ENCODE assay signal across 8 mouse cellular contexts in genomic region chr9:43105664-43106361, GRCm38 (mm10). TPM values are rescaled to one million over a fixed set of nuclear protein-coding genes. Genes with fewer than 3 reads are reported as not detected.
A peak's percentile ranks its signal among the peaks of the same experiment; 100 is the strongest.
DNase-seq lines count a peak whose midpoint lies in the region; ATAC-seq and TF ChIP-seq lines count a peak whose summit lies in the region.

No protein-coding gene starts in this region.

- no peaks in the 10 kb centered on the region for H3K9me3 ChIP-seq in E14TG2a.4 (ENCODE audit: low read length)
- H3K9me3 ChIP-seq in forebrain, embryonic 12.5 days = no peaks in the 10 kb centered on the region
- H3K9me3 ChIP-seq in heart, embryonic 16.5 days (replicated peaks; ENCODE audit: control insufficient read depth, low read length) = no peaks in the 10 kb centered on the region
- H3K9me3 ChIP-seq in liver, embryonic 14.5 days (ENCODE audit: control insufficient read depth, low read length) = no peaks in the 10 kb centered on the region
- no peaks in the 10 kb centered on the region for H3K9me3 ChIP-seq in neural tube, embryonic 13.5 days

- H3K27ac ChIP-seq in forebrain, embryonic 12.5 days = peak overlapping the region; percentile 91
- H3K27ac ChIP-seq in heart, embryonic 16.5 days (ENCODE audit: low read length) = peak overlapping the region; percentile 97
- H3K27ac ChIP-seq in liver, embryonic 14.5 days = peak overlapping the region; percentile 80
- peak overlapping the region; percentile 91 for H3K27ac ChIP-seq in neural tube, embryonic 13.5 days (replicated peaks)

- peak overlapping the region; percentile 86 for H3K9ac ChIP-seq in forebrain, embryonic 12.5 days
- peak overlapping the region; percentile 95 for H3K9ac ChIP-seq in heart, embryonic 16.5 days (ENCODE audit: low read length)
- peak overlapping the region; percentile 85 for H3K9ac ChIP-seq in liver, embryonic 14.5 days (replicated peaks)
- peak overlapping the region; percentile 97 for H3K9ac ChIP-seq in neural tube, embryonic 13.5 days

- H3K4me1 ChIP-seq in E14TG2a.4 (replicated peaks; ENCODE audit: low read depth, low read length) = peaks cover 75% of the 10 kb centered on the region
- H3K4me1 ChIP-seq in forebrain, embryonic 12.5 days = peaks cover 36% of the 10 kb centered on the region
- peaks cover 32% of the 10 kb centered on the region for H3K4me1 ChIP-seq in heart, embryonic 16.5 days (ENCODE audit: control insufficient read depth, insufficient read depth, low read length)
- peaks cover 24 to 29% of the 10 kb centered on the region in 2 experiments for H3K4me1 ChIP-seq in liver, embryonic 14.5 days (replicated peaks; ENCODE audit: control insufficient read depth in 2 of 2, insufficient read depth in 2 of 2, low read length in 1 of 2)
- peaks cover 45% of the 10 kb centered on the region for H3K4me1 ChIP-seq in neural tube, embryonic 13.5 days (replicated peaks)

- peak; percentile 72 for DNase-seq in c-Kit-positive CD71-positive TER-119-positive erythroid progenitor cells, embryonic 14.5 days (ENCODE audit: low spot score)
- DNase-seq in kidney, postnatal 25 days = peak; percentile 95 to 98
- DNase-seq in liver, embryonic 14.5 days (ENCODE audit: low read depth in 3 of 3, low spot score in 3 of 3) = peak in 2 of 3 experiments; percentile 65 to 68
- peak; percentile 91 for DNase-seq in telencephalon, adult 2 months (ENCODE audit: low read depth, low spot score)

- peak overlapping the region; percentile 83 for H3K4me2 ChIP-seq in forebrain, embryonic 12.5 days
- H3K4me2 ChIP-seq in heart, embryonic 16.5 days (ENCODE audit: low read depth, low read length) = peak overlapping the region; percentile 89
- H3K4me2 ChIP-seq in liver, embryonic 14.5 days (ENCODE audit: low read depth) = peak overlapping the region; percentile 78
- H3K4me2 ChIP-seq in neural tube, embryonic 13.5 days = peak overlapping the region; percentile 97

- TF ChIP-seq EP300 in liver, embryonic 14.5 days (IDR thresholded peaks at IDR 0.05; ENCODE audit: low read depth) = no peak

- peak; percentile 89 for ATAC-seq in forebrain, embryonic 12.5 days (ENCODE audit: low FRiP score)
- ATAC-seq in heart, embryonic 16.5 days (replicated peaks; ENCODE audit: extremely low read depth, insufficient read depth, low FRiP score) = peak; percentile 85
- peak; percentile 75 for ATAC-seq in liver, embryonic 14.5 days (ENCODE audit: insufficient read depth)
- ATAC-seq in neural tube, embryonic 13.5 days (ENCODE audit: low read depth) = peak; percentile 89

- H3K36me3 ChIP-seq in E14TG2a.4 (ENCODE audit: insufficient read depth, low read length) = peaks cover 8% of the 10 kb centered on the region
- H3K36me3 ChIP-seq in forebrain, embryonic 12.5 days (replicated peaks) = peaks cover 9% of the 10 kb centered on the region
- H3K36me3 ChIP-seq in heart, embryonic 16.5 days (ENCODE audit: control insufficient read depth, insufficient read depth) = peaks cover 6% of the 10 kb centered on the region
- H3K36me3 ChIP-seq in liver, embryonic 14.5 days (replicated peaks; ENCODE audit: control insufficient read depth, insufficient read depth, low read depth) = no peaks in the 10 kb centered on the region
- H3K36me3 ChIP-seq in neural tube, embryonic 13.5 days = peaks cover 8% of the 10 kb centered on the region

- WGBS in forebrain, embryonic 12.5 days = under 1% methylated on average over 57 of the region's 91 CpGs
- WGBS in heart, embryonic 16.5 days = under 1% methylated on average over 77 of the region's 91 CpGs
- under 1% methylated on average over 89 of the region's 91 CpGs for WGBS in liver, embryonic 14.5 days (ENCODE audit: insufficient replicate concordance)
- WGBS in neural tube, embryonic 13.5 days = under 1% methylated on average over 71 of the region's 91 CpGs

- no peak for TF ChIP-seq CTCF in E14TG2a.4 (conservative IDR thresholded peaks at IDR 0.05; ENCODE audit: low read length)
- no peak for TF ChIP-seq CTCF in liver, embryonic 14.5 days (IDR thresholded peaks at IDR 0.05; ENCODE audit: low read depth)

- H3K27me3 ChIP-seq in E14TG2a.4 (ENCODE audit: insufficient read depth, low read length) = no peaks in the 10 kb centered on the region
- no peaks in the 10 kb centered on the region for H3K27me3 ChIP-seq in forebrain, embryonic 12.5 days
- H3K27me3 ChIP-seq in heart, embryonic 16.5 days (ENCODE audit: control insufficient read depth, insufficient read depth, low read length) = no peaks in the 10 kb centered on the region
- H3K27me3 ChIP-seq in liver, embryonic 14.5 days (ENCODE audit: control insufficient read depth, insufficient read depth, low read length) = peaks cover 13% of the 10 kb centered on the region
- no peaks in the 10 kb centered on the region for H3K27me3 ChIP-seq in neural tube, embryonic 13.5 days

- peak overlapping the region; percentile 92 for H3K4me3 ChIP-seq in E14TG2a.4 (replicated peaks; ENCODE audit: low read length)
- peak overlapping the region; percentile 91 for H3K4me3 ChIP-seq in forebrain, embryonic 12.5 days (replicated peaks)
- H3K4me3 ChIP-seq in heart, embryonic 16.5 days (ENCODE audit: low read length) = peak overlapping the region; percentile 83
- peak overlapping the region; percentile 89 to 98 for H3K4me3 ChIP-seq in liver, embryonic 14.5 days (ENCODE audit: insufficient read depth in 1 of 2, low read depth in 2 of 2, low read length in 2 of 2)
- H3K4me3 ChIP-seq in neural tube, embryonic 13.5 days = peak overlapping the region; percentile 90

RNA-seq across cellular contexts. Expression of gene Arhgef12, which starts 1.2 kb away (rescaled TPM):
- polyA plus RNA-seq in forebrain, embryonic 12.5 days (2016; fragmentation: Nextera tagmentation; extraction: Ambion mirVana) = 14.2 and 17.8 TPM in 2 replicates
- polyA plus RNA-seq in heart, embryonic 16.5 days (2015; fragmentation: Nextera tagmentation; extraction: Ambion mirVana) = 10.9 and 12.4 TPM in 2 replicates
- 7.5 and 9.3 TPM in 2 replicates for polyA plus RNA-seq in liver, embryonic 14.5 days (2012; rRNA removed)
- polyA plus RNA-seq in liver, embryonic 14.5 days (2014; fragmentation: Nextera tagmentation; extraction: Ambion mirVana) = 5.2 and 6.5 TPM in 2 replicates
- 15.3 and 19.9 TPM in 2 replicates for polyA plus RNA-seq in neural tube, embryonic 13.5 days (2015; fragmentation: Nextera tagmentation; extraction: Ambion mirVana)

RNA-seq across cellular contexts. Expression of gene Tmem136, which starts 10.6 kb away (rescaled TPM):
- 11.4 and 12.1 TPM in 2 replicates for polyA plus RNA-seq in forebrain, embryonic 12.5 days (2016; fragmentation: Nextera tagmentation; extraction: Ambion mirVana)
- 12.0 and 14.1 TPM in 2 replicates for polyA plus RNA-seq in heart, embryonic 16.5 days (2015; fragmentation: Nextera tagmentation; extraction: Ambion mirVana)
- 0.94 and 0.97 TPM in 2 replicates for polyA plus RNA-seq in liver, embryonic 14.5 days (2012; rRNA removed)
- 0.47 and 0.57 TPM in 2 replicates for polyA plus RNA-seq in liver, embryonic 14.5 days (2014; fragmentation: Nextera tagmentation; extraction: Ambion mirVana)
- 12.9 and 13.2 TPM in 2 replicates for polyA plus RNA-seq in neural tube, embryonic 13.5 days (2015; fragmentation: Nextera tagmentation; extraction: Ambion mirVana)

Comparison
In these comparisons a context has a peak if more than half of its experiments do, and no peak if none do; other contexts are left out.
1. Peak in every context shown above with its lines: DNase-seq, ATAC-seq, H3K4me3 ChIP-seq and H3K27ac ChIP-seq.